Mouse (Mus musculus) lung, embryonic 14.5 days (tissue): ENCODE measurements around the gene Khdc3. TPM values are rescaled to one million over a fixed set of nuclear protein-coding genes. Genes with fewer than 3 reads are reported as not detected.
"Not testable (repeated sequence)": the region's sequence is repeated elsewhere in the genome, so short reads cannot be mapped to it uniquely, and the experiment has no call there.

Experiments used
- ATAC-seq: fragments of 200-750 bp; cut with Nextera tagmentation; 2 replicates; pipeline ENCODE4 v1.8.0; 2017; ENCODE audit warnings: mild to moderate bottlenecking, moderate TSS enrichment, moderate library complexity; ENCODE audit not compliant: insufficient read depth
- DNase-seq: peaks from one replicate; pipeline ENCODE4 v3.0.0-alpha.2; 2015
- H3K27ac ChIP-seq: fragments of 300-500 bp; sonication (generic); 2 replicates; pipeline ENCODE4 v1.5.1; 2014; ENCODE audit warnings: low read depth, mild to moderate bottlenecking, moderate library complexity
- H3K27me3 ChIP-seq: fragments of 300-500 bp; sonication (generic); 2 replicates; pipeline ENCODE4 v1.6.1; 2014; ENCODE audit warnings: low read length, control low read depth; ENCODE audit not compliant: insufficient read depth
- H3K36me3 ChIP-seq: fragments of 300-500 bp; sonication (generic); 2 replicates; pipeline ENCODE4 v1.6.1; 2014; ENCODE audit warnings: control low read depth; ENCODE audit not compliant: insufficient read depth
- H3K4me1 ChIP-seq: fragments of 300-500 bp; sonication (generic); 2 replicates; pipeline ENCODE4 v1.6.1; 2014; ENCODE audit warnings: antibody characterized with exemption, control low read depth; ENCODE audit not compliant: insufficient read depth
- H3K4me2 ChIP-seq: fragments of 300-500 bp; sonication (generic); 2 replicates; pipeline ENCODE4 v1.6.1; 2014; ENCODE audit warnings: mild to moderate bottlenecking
- H3K4me3 ChIP-seq: fragments of 300-500 bp; sonication (generic); 2 replicates; pipeline ENCODE4 v1.5.1; 2014; ENCODE audit warnings: low read depth, low read length
- H3K9ac ChIP-seq: fragments of 300-500 bp; sonication (generic); 2 replicates; pipeline ENCODE4 v1.6.1; 2014
- H3K9me3 ChIP-seq: fragments of 300-500 bp; sonication (generic); 2 replicates; pipeline ENCODE4 v1.6.1; 2016; ENCODE audit warnings: low read depth, low read length, control low read depth
- CTCF ChIP-seq: IDR thresholded peaks from 2 replicates; pipeline ENCODE4 v1.5.1; 2016; ENCODE audit warnings: antibody characterized with exemption, low read depth
- WGBS: fragments of 180-500 bp; shearing (Covaris S2); extraction: QIAGEN DNeasy Blood & Tissue Kit; methylation state at CpG from one replicate; pipeline ENCODE4 v1.1.7; 2014; 5-methylcytosine and 5-hydroxymethylcytosine counted together
- polyA plus RNA-seq: library from polyadenylated mRNA; unstranded; fragments of >200 nt; fragmentation: Nextera tagmentation; extraction: Ambion mirVana; gene quantifications from 2 replicates; pipeline ENCODE4 v1.2.1, GENCODE M21; 2014

Khdc3 gene
- polyA plus RNA-seq, 1 experiment from 2014 or later: not detected

DNA sequence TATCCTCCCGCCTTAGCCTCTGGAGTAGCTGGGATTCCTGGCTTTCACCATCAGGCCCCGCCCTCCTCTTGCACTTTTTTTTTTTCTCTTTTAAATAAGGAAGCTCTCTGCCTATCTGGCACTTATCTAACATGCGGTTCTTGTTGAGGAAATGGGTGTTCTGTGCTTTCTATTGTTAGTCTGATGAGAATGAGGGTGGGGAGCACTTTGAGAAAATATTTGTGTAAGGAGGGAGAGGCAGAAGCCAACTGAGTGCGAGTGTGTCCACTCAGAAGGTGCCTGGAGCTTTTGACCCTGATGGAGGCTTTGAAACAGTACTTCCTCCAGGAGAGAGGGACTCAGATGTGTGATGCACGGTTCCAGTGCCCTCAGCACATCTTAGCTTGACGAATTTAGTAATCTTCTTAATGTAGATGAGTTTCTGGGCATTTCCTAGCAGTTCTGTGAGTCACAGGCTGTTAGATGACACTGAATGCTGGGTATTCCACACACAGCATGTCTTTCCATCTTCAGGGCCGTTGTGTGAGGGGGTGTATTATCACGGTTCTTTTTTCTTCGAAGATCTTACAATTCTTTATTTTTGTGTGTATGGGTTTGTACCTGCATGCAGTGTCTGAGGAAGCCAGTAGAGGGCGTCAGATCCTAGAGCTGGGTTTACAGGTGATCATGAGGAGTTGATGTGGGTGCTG, 30.5 kb upstream of the Khdc3 start:
- Histone ChIP-seq H3K4me2 (no peak overlapping the region), H3K36me3 (no peaks in the 10 kb centered on the region), H3K9me3 (no peaks in the 10 kb centered on the region), H3K4me3 (no peak overlapping the region), H3K27me3 (no peaks in the 10 kb centered on the region), H3K27ac (no peak overlapping the region), H3K9ac (no peak overlapping the region), H3K4me1 (peaks cover 8% of the 10 kb centered on the region; the same call in 1 of the 2 replicates)
- ATAC-seq: no peak
- WGBS: 61% methylated on average over 10 of the region's 10 CpGs
- DNase-seq: peak; percentile 30
- peak; percentile 28; the same call in 1 of the 2 replicates for TF ChIP-seq CTCF

DNA sequence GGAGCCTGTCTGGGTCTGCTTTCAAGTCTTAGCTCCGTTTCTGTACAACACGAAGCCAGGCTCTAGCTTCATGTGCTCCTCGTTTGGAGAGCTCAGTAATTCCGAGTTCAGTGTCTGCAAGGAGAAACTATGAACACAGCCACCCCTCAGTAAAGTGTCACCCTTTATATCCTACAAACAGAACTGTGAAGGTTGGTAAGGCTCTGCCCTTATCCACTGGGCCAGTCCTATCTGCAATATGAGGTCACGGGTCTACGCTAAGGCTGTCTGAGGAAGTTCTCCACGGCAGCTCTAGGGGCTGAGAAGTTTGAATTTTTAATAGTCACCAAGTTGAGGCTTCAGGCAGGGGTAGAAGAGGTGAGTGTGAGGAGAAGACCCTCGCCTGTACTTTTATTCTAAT, 29.2 kb upstream of the Khdc3 start:
- no peak for TF ChIP-seq CTCF
- Histone ChIP-seq H3K27ac (no peak overlapping the region), H3K9ac (no peak overlapping the region), H3K4me2 (no peak overlapping the region), H3K4me3 (no peak overlapping the region), H3K9me3 (no peaks in the 10 kb centered on the region), H3K36me3 (no peaks in the 10 kb centered on the region), H3K4me1 (peaks cover 8% of the 10 kb centered on the region; the same call in 1 of the 2 replicates), H3K27me3 (no peaks in the 10 kb centered on the region)
- no peak for ATAC-seq
- 77% methylated on average over 8 of the region's 8 CpGs for WGBS
- DNase-seq: no peak

DNA sequence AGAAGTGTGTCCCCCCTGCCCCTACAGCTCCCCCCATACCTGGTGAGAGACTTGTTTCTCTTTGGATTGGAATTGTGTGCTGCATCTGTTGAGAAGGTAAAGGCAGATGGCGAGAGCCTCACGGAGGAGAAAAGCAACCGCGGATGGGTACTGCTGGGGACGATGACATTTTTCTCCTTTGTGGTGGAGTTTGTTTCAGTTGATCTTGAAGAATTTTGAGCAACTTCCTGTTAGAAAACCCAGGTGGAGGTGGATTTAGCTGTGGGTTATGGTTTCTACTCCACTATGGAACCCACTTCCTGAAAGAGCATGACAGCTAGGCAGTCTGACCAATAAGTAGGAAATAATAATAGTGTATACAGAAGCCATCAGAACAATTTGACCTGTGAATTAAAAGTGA, 28.5 kb upstream of the Khdc3 start:
- no peak overlapping the region for H3K9ac ChIP-seq
- no peak for TF ChIP-seq CTCF
- no peak for ATAC-seq
- H3K9me3 ChIP-seq: no peaks in the 10 kb centered on the region
- 88% methylated on average over 5 of the region's 5 CpGs for WGBS
- H3K27ac ChIP-seq: no peak overlapping the region
- H3K4me1 ChIP-seq: peaks cover 4% of the 10 kb centered on the region; the same call in 1 of the 2 replicates
- no peaks in the 10 kb centered on the region for H3K36me3 ChIP-seq
- no peaks in the 10 kb centered on the region for H3K27me3 ChIP-seq
- H3K4me3 ChIP-seq: no peak overlapping the region
- no peak overlapping the region for H3K4me2 ChIP-seq
- no peak for DNase-seq

DNA sequence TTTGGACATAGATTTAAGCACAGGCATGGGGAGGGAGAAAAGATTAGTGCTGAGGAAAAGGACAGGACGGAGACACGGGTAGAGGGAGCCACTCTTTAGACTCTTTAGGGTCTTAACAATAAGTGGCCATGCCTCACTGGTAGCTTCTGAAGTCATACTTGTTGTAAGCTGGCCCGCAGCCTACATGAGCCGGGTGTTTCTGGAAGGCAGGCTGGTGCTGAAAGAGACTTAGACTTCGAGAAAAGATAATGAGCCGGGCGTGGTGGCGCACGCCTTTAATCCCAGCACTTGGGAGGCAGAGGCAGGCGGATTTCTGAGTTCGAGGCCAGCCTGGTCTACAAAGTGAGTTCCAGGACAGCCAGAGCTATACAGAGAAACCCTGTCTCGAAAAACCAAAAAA, 22.3 kb upstream of the Khdc3 start:
- H3K4me3 ChIP-seq, ATAC-seq, H3K4me2 ChIP-seq, H3K9me3 ChIP-seq, H3K27ac ChIP-seq, H3K4me1 ChIP-seq, H3K36me3 ChIP-seq, H3K9ac ChIP-seq, H3K27me3 ChIP-seq, DNase-seq: not testable (repeated sequence)
- 86% methylated on average over 11 of the region's 12 CpGs for WGBS

DNA sequence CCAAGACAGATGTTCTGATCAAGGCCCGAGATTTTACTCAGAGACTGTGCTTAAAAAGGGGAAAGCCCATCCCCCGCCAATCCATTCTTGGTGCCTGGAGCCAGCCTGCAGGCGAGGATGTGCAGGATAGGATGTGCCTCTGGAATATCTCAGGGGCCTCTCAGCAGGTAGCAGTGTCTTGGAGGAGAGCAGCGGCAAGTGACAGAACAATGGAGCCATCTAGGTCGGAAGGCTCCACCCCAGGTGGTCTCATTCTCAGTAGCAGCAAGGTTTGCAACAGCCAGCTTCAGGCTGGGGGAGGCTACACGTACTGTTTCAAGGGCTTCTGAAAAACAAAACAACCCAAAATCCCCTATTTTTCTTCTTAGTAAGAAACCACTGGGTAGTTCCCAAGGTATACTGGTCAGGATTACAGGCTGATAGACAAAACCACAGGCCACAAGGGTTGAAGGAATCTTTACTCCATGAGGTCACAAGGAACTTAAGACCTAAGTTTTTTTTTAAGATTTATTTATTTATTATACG, 21.8 kb upstream of the Khdc3 start:
- Histone ChIP-seq H3K4me2 (no peak overlapping the region), H3K4me3 (no peak overlapping the region), H3K9ac (no peak overlapping the region), H3K27me3 (no peaks in the 10 kb centered on the region), H3K36me3 (no peaks in the 10 kb centered on the region), H3K9me3 (no peaks in the 10 kb centered on the region), H3K4me1 (no peaks in the 10 kb centered on the region), H3K27ac (no peak overlapping the region)
- no peak for TF ChIP-seq CTCF
- no peak for ATAC-seq
- no peak for DNase-seq
- WGBS: 49% methylated on average over 7 of the region's 7 CpGs

DNA sequence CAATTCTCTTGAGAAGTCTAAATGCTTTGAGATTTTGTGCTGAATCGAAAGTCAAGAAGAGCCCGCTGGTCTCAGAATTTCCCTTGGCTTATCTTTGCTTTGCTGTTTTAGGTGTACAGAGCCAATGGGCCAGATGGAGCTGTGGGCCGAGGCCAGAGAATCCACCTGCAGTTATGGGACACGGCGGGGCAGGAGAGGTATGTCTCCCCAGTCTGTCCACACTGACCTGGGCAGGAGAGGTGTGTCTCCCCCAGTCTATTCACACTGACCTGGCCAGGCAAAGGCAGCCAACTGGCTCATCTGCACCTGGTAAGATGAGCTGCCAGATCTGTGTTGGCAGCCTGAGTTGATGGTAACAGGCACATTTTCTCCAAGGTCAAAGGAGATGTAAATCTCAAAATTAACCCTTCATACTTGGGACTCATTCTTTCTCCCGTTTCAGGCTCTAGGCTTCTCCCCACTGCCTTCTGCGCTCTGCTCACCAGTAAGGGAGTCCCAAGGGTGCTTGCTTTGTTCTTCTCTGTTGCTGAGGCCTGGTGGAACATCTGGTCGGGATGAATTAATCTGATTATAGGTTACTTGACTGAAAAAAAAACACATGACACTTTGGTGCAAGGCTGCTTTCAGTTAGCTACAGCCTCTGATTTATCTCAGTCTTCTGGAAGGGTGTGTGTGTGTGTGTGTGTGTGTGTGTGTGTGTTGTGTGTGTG, 19.2 kb upstream of the Khdc3 start:
- WGBS: 79% methylated on average over 8 of the region's 8 CpGs
- no peak overlapping the region for H3K4me2 ChIP-seq
- no peak for ATAC-seq

DNA sequence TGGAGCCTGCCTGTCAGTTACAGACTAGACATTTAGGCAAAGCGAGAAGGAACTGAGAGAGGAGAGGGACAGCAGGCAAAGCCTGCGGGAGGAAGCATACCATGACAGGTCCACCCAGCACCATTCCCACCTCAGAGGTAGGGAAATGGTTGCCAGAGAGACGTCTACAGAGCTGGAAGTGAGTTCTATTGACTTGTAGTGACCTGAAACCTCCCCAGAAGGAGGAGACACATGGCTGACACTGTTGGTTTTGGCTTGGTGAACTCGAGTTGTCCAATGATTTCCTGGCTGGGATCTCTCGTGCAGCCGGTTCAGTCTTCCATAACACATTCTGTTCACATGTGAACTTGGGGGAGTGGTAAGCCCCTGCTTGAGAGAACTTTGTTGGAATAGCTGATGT, 17.7 kb upstream of the Khdc3 start:
- DNase-seq (no peak), ATAC-seq (no peak)
- H3K4me2 ChIP-seq: no peak overlapping the region
- H3K9me3 ChIP-seq: no peaks in the 10 kb centered on the region
- 66% methylated on average over 6 of the region's 6 CpGs for WGBS
- H3K27ac ChIP-seq: no peak overlapping the region
- H3K9ac ChIP-seq: no peak overlapping the region
- no peaks in the 10 kb centered on the region for H3K27me3 ChIP-seq
- H3K36me3 ChIP-seq: no peaks in the 10 kb centered on the region
- H3K4me3 ChIP-seq: no peak overlapping the region
- H3K4me1 ChIP-seq: no peaks in the 10 kb centered on the region
- TF ChIP-seq CTCF: no peak

More for the DNA sequence above, 19.2 kb upstream of the Khdc3 start:
- H3K4me1 ChIP-seq: no peaks in the 10 kb centered on the region
- no peak for DNase-seq
- no peak overlapping the region for H3K4me3 ChIP-seq
- TF ChIP-seq CTCF: no peak
- no peak overlapping the region for H3K27ac ChIP-seq
- no peaks in the 10 kb centered on the region for H3K36me3 ChIP-seq
- no peaks in the 10 kb centered on the region for H3K27me3 ChIP-seq
- no peak overlapping the region for H3K9ac ChIP-seq
- no peaks in the 10 kb centered on the region for H3K9me3 ChIP-seq
